Mouse (Mus musculus): Measurements from ENCODE around the gene Afap1.

The Afap1 gene

GRCm38 (mm10) chr5:35893093-35893804 lies at the start of gene Afap1:
TSS of gene Afap1 (plus strand) at chr5:35893319.
- DNase-seq (ENCODE audit: low spot score): peak; percentile 99

DNA sequence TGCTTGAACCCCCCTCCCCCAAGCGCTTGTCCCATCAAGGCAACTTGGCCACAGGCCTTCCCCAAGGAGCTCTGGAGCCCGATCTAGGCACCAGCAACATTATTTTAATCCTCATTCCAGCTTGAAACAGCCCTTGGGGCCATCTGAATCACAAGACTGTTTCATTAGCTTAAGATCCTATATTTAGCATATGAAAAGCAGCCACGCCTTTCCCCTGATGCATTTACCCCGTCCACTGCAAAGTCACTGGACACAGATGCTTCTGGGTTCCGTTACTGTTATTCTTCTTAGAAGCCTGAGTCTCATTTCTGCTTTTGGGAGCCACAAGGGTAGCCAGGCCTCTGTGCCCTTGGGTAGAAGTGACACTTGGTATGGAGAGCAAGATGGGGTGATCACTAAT lies 41.6 kb upstream of the Afap1 start:
- no peak for DNase-seq (ENCODE audit: low spot score)

DNA sequence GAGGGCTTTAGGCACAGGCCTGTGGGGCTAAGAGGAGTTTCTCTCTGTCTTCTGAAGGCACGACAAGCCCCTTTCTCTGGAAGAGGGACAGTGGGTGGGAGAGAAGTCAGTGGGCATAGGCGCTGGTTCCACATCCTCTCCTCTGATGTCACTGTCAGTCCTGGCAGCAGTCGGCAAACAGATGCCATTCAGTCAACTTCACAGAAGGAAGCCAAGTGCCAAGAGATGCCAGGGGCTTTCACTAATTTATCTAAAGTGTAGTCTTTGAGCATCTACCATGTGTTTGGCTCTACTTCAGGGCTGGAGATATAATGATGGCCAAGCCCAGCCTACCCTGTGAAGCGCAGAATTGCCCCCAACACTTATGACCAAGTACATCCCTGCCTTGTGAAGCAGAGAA lies 39.7 kb upstream of the Afap1 start:
- no peak for DNase-seq (ENCODE audit: low spot score)

DNA sequence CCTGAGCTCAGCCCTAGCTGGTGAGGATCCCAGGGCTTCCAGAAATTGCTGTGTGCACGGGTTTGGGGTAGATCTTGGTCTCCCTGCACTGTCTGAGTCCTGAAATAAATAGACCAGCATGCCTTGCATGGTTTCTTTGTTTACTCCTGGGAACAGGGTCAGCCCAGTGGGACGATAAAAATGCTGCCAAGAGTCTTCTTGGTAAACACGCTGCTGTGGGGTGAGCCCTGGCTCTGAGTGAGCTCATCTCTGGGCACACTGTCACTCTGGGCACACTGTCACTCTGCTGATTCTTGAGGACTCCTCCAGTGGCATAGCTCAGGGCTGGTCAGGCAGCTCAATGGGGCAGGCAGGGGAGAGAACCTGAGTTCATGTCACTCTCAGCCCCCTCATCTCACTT lies 36.9 kb upstream of the Afap1 start:
- no peak for DNase-seq (ENCODE audit: low spot score)

GRCm38 (mm10) chr5:35858069-35858468 lies 35.0 kb upstream of the Afap1 start:
- DNase-seq (ENCODE audit: low spot score): peak; percentile 10

DNA sequence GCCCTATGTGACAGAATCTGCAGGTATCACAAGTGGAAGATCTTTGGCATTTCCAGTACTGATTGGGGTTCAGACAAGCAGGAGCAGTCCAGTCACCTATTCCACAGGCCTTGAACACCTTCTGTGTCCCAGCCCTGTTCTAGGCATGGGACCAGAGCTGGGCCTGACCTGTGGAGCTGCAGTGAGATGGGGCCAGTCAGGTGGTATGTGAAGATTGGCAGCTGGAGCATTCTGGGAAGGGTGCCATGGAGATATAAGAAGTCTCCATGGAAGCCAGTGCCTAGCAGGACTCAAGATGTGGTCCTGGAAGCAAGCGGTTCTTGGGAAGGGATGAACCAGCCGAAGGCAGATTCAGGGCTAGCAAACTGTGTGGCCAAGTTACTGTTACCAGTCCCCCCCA lies 31.7 kb upstream of the Afap1 start:
- no peak for DNase-seq (ENCODE audit: low spot score)

GRCm38 (mm10) chr5:35869973-35870372 lies 23.1 kb upstream of the Afap1 start:
- no peak for DNase-seq (ENCODE audit: low spot score)

DNA sequence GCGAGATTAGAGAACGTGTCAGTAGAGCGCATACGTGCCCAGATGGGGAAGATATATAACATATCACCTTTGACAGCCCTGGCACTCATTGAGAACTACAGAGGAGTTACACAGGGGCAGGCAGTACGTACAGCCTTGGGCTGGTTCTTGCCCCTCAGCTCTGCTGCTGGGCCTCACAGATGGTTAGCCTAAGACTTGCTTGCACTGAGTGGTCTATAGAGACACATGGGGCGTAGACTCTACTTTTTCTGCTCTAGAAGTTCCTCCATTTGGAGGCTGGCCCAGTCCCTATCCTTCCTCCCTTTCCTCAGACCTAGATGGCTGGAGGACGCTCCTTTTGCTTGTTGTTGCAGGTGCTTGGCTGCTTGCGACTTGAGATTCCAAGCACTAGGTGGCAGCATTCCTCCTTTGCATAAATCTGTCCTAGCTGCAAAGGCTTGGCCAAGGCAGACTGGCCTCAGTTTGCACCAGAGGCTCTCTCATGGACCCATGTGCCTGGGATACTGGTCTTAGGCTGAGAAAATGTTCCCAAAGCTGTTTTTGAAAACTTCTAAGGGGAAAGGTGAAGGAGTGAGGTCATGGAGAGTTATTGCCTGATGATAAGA lies 22.6 kb upstream of the Afap1 start:
- peak; percentile 53 for DNase-seq (ENCODE audit: low spot score)

- no peak for DNase-seq (ENCODE audit: low spot score)
Measured at GRCm38 (mm10) chr5:35873382-35873781, 19.7 kb upstream of the Afap1 start.

DNA sequence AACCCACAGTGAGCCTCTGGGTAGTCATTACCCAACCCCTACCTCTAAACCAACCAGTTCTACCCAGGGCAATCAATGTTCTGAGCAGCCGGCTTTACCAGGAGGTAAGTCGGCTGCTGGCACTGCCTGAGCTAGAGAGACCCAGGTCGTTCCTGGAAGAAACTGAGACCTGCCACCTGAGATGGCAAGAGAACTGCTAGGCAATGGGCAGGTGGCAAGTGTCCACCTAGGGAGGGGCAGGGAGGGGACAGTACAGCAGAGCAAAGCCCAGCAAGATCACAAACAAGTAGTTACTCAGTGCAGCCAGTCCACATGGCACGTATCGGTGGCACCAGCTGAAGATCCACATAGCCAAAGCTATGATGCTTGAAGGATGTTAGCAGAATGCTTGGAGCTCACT lies 16.9 kb upstream of the Afap1 start:
- DNase-seq (ENCODE audit: low spot score): no peak

GRCm38 (mm10) chr5:35879199-35879598 lies 13.9 kb upstream of the Afap1 start:
- DNase-seq (ENCODE audit: low spot score): no peak

DNA sequence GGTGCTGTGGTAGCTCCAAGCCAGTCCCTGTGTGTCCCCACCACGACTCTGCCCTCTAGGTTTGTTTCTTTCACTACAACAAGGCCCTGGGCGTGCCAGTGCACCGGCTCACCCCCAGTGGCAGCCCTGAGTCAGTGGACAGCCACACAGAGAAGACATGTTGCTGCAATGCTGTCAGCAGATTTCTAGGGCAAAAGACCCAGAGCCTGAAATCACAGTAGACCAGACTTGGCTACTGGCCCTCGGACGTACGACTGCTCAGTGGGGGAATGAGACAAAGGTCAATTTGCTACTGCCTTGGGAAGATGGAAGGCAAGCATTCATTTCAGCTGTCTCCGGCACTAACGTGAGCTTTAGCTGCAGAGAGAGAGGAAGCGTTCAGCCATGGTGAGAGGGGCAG lies 10.7 kb upstream of the Afap1 start:
- no peak for DNase-seq (ENCODE audit: low spot score)

GRCm38 (mm10) chr5:35884262-35884661 lies 8.9 kb upstream of the Afap1 start:
- no peak for DNase-seq (ENCODE audit: low spot score)

DNA sequence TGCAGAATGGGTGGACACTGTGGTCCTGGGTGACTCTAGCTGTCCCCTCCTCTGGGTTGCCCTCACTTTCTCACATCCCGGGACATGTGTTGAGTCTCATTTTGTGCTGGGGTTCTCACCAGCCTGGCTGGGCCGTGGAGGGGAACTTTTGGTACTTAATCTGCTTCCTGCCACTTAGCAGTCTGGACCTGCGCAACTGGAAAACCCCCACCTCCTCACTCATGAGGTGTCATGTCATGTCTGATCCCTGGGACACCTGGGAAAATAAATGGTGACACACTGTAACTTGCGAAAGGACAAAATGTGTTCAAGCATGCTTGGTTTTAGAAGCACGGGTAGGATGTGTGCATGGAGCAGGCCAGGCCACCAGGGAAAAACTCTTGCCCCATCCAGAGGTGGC lies 8.4 kb upstream of the Afap1 start:
- no peak for DNase-seq (ENCODE audit: low spot score)

GRCm38 (mm10) chr5:35888959-35889358 lies 4.2 kb upstream of the Afap1 start:
- no peak for DNase-seq (ENCODE audit: low spot score)

DNA sequence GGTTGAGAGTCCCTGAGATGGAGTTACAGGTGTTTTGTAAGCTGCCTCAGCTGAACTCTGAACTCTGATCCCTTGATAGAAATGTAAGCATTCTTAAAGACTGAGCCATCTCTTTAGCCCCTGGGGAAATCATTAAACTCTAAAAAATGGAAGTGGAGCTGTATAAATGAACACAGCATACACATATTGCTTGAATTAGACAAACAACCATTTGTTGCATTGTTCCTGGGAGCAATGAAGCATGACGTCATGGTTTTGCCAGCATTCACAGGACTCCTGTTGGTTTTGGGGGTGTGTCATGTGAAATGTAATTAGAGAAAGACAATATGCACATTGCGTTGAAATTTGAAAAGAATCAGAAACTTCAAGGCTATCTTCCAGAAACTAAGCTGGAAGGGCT lies 3.5 kb upstream of the Afap1 start:
- no peak for DNase-seq (ENCODE audit: low spot score)

GRCm38 (mm10) chr5:35890985-35891730 lies 2.0 kb upstream of the Afap1 start:
- no peak for DNase-seq (ENCODE audit: low spot score)

DNA sequence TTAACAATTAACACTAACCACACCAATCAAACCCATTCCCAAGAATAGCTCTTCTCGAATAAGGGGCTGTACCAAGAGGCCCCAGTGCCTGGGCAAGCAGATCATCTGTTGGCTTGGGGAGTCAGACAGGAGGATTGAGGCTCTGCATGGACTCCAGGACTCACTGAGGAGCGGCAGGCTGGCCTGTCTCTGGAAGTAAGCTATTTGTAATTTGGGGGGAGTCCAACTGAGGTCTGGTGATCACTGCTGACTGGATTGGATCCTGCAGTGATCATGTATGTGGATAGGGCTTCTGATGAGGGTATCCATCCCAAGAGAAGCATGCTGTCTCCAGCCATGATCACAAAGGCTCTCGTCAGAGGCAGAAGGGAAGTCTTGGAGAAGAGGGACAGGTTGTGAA lies 756 bp upstream of the Afap1 start:
- no peak for DNase-seq (ENCODE audit: low spot score)

DNA sequence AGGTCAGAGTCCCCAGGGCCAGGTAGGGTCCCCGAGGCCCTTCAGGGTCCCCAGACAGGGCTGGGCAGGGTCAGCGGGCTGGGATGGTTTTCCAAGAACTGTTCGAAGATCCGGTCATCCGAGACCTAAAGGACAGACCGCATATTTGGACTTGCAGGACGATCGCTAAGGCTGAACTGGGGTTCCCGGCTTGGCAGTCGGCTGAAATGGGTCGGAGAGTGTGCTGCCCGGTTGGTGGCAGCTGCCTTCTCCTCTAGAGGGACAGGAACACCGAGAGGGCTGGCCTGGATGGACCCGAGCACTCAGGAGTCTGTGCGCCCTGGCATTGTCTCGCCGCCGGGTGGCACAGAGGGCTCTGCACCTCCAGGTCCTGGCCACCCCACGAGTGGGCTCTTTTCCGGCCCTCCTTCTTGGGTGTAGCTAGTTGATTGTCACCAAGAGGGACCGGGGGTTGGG lies 714 bp downstream of the Afap1 start:
- DNase-seq (ENCODE audit: low spot score): peak; percentile 44

- DNase-seq (ENCODE audit: low spot score): no peak
Measured at GRCm38 (mm10) chr5:35894295-35895047, 1.4 kb downstream of the Afap1 start.

DNA sequence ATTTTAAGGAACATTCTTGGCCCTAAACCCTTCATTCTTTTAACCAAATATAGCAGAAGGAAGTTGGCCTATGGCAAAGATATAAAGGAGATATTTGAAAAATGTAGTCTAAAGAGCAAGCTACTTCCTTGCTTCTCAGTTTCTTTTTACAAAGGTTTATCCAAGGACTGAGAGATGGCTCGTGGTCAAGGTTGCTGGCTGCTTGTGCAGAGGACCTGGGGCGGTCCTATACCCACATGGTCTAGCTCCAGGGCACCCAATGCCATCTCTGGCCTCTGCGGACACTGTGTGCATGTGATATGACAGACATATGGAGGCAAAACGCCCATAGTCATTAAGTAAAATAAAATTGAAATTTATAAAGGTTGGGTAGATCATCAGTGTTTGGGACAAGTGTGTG lies 2.8 kb downstream of the Afap1 start:
- DNase-seq (ENCODE audit: low spot score): no peak

GRCm38 (mm10) chr5:35896556-35896955 lies 3.4 kb downstream of the Afap1 start:
- DNase-seq (ENCODE audit: low spot score): no peak

DNA sequence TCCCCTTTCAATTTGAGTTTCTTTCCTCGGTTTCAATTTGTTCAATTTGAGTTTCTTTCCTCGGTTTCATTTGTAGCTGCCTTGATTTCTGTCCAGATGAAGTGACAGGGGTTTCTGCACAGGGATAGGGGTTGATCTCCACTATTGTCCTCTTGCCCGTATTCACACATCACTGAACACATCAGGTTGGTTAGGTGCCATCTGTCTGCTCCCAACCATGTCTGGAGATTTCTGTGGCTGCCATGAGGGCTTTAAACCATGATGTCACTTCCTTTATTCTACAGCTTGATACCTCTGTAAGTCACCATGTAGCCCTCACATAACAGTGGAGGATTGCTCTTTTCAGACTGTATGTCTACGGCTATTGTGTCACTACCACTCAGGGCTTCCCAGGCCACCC lies 4.0 kb downstream of the Afap1 start:
- DNase-seq (ENCODE audit: low spot score): no peak
